In genomic region chr13:34054391-34054790, GRCm38 (mm10) we compare ENCODE assay signal across 16 mouse cellular contexts. TPM values are rescaled to one million over a fixed set of nuclear protein-coding genes. Genes with fewer than 3 reads are reported as not detected.
A peak's percentile ranks its signal among the peaks of the same experiment; 100 is the strongest.
DNase-seq lines count a peak whose midpoint lies in the region; ATAC-seq and TF ChIP-seq lines count a peak whose summit lies in the region.
"Had no signal": no experiment of that assay in that cellular context is flagged by ENCODE, and none has a peak within 500 bp of the region (broad histone marks: within the 10 kb centered on the region; RNA-seq: fewer than 3 reads in every experiment).

No protein-coding gene starts in this region.

- 71% methylated on average over 4 of the region's 4 CpGs for WGBS in intestine, embryonic 14.5 days
- 75% methylated on average over 4 of the region's 4 CpGs for WGBS in intestine, postnatal 0 days
- WGBS in lung, postnatal 0 days = 60% methylated on average over 4 of the region's 4 CpGs
- 64% methylated on average over 4 of the region's 4 CpGs for WGBS in liver, embryonic 15.5 days (ENCODE audit: insufficient replicate concordance)

- no peak overlapping the region for H3K4me2 ChIP-seq in intestine, embryonic 14.5 days (ENCODE audit: low read length)
- H3K4me2 ChIP-seq in intestine, postnatal 0 days (replicated peaks; ENCODE audit: low read depth) = no peak overlapping the region
- H3K4me2 ChIP-seq in lung, postnatal 0 days (replicated peaks; ENCODE audit: low read depth, low read length) = no peak overlapping the region
- H3K4me2 ChIP-seq in liver, embryonic 15.5 days = no peak overlapping the region
- H3K4me2 ChIP-seq: forebrain, embryonic 13.5 days; limb, embryonic 12.5 days; midbrain, embryonic 15.5 days had no signal

- no peak for TF ChIP-seq CTCF in intestine, postnatal 0 days (IDR thresholded peaks at IDR 0.05; ENCODE audit: low read depth)
- TF ChIP-seq CTCF in lung, postnatal 0 days (IDR thresholded peaks at IDR 0.05) = no peak

- no peaks in the 10 kb centered on the region for H3K9me3 ChIP-seq in intestine, embryonic 14.5 days (ENCODE audit: control insufficient read depth, low read length)
- no peaks in the 10 kb centered on the region for H3K9me3 ChIP-seq in intestine, postnatal 0 days (ENCODE audit: control insufficient read depth)
- no peaks in the 10 kb centered on the region for H3K9me3 ChIP-seq in lung, postnatal 0 days (ENCODE audit: low read length)
- 0 out of 2 replicates have a peak, but pooled peaks cover under 1% of the 10 kb centered on the region for H3K9me3 ChIP-seq in liver, embryonic 15.5 days (replicated peaks)
- H3K9me3 ChIP-seq: forebrain, embryonic 13.5 days; midbrain, embryonic 15.5 days had no signal

- no peak overlapping the region for H3K27ac ChIP-seq in intestine, embryonic 14.5 days (ENCODE audit: low read depth)
- no peak overlapping the region for H3K27ac ChIP-seq in intestine, postnatal 0 days (ENCODE audit: low read depth, low read length)
- peak overlapping the region; percentile 64 for H3K27ac ChIP-seq in lung, postnatal 0 days (ENCODE audit: low read length)
- peak overlapping the region; percentile 80 for H3K27ac ChIP-seq in liver, embryonic 15.5 days (replicated peaks)
- H3K27ac ChIP-seq: forebrain, embryonic 13.5 days; layer of hippocampus, adult 2 months; limb, embryonic 12.5 days; midbrain, embryonic 15.5 days had no signal

- peak; percentile 59; the same call in 1 of the 2 replicates for ATAC-seq in intestine, embryonic 14.5 days (replicated peaks; ENCODE audit: low FRiP score, low TSS enrichment, low read depth)
- ATAC-seq in intestine, postnatal 0 days = no peak
- ATAC-seq in lung, postnatal 0 days = peak; percentile 76
- ATAC-seq in liver, embryonic 15.5 days (ENCODE audit: insufficient read depth) = peak; percentile 67
- ATAC-seq: forebrain, embryonic 13.5 days; midbrain, embryonic 15.5 days had no signal

- no peaks in the 10 kb centered on the region for H3K27me3 ChIP-seq in intestine, embryonic 14.5 days (replicated peaks; ENCODE audit: control insufficient read depth, insufficient read depth, low read length)
- no peaks in the 10 kb centered on the region for H3K27me3 ChIP-seq in intestine, postnatal 0 days (replicated peaks; ENCODE audit: control insufficient read depth, insufficient read depth, low read length)
- H3K27me3 ChIP-seq in lung, postnatal 0 days (replicated peaks; ENCODE audit: insufficient read depth, low read length) = no peaks in the 10 kb centered on the region
- H3K27me3 ChIP-seq in liver, embryonic 15.5 days = no peaks in the 10 kb centered on the region
- H3K27me3 ChIP-seq: forebrain, embryonic 13.5 days; limb, embryonic 12.5 days; midbrain, embryonic 15.5 days had no signal

- DNase-seq in adrenal gland, adult 2 months = peak; percentile 57
- no peak for DNase-seq in adrenal gland, adult 18-20 months (ENCODE audit: low spot score in 2 of 2)
- DNase-seq in intestine, embryonic 14.5 days (ENCODE audit: low spot score) = no peak
- DNase-seq in lung, postnatal 0 days (ENCODE audit: low spot score) = peak; percentile 33
- DNase-seq in lung, postnatal 36 days = no peak
- DNase-seq in frontal cortex, postnatal 10 days (ENCODE audit: low spot score in 2 of 2) = no peak
- DNase-seq: cerebellum, adult 9-11 months; embryo, embryonic 11 days; heart, postnatal 14 days; thymus, postnatal 4 days had no signal

- no peak for TF ChIP-seq EP300 in lung, postnatal 0 days (IDR thresholded peaks at IDR 0.05)

- H3K4me1 ChIP-seq in intestine, embryonic 14.5 days (replicated peaks; ENCODE audit: control insufficient read depth, insufficient read depth, low read length) = no peaks in the 10 kb centered on the region
- H3K4me1 ChIP-seq in intestine, postnatal 0 days (replicated peaks; ENCODE audit: control insufficient read depth, insufficient read depth, low read length) = no peaks in the 10 kb centered on the region
- no peaks in the 10 kb centered on the region for H3K4me1 ChIP-seq in lung, postnatal 0 days (ENCODE audit: insufficient read depth, low read depth, low read length)
- H3K4me1 ChIP-seq in liver, embryonic 15.5 days (replicated peaks) = 0 out of 2 replicates have a peak, but pooled peaks cover 10% of the 10 kb centered on the region
- H3K4me1 ChIP-seq: forebrain, embryonic 13.5 days; limb, embryonic 12.5 days; midbrain, embryonic 15.5 days had no signal

- peaks cover 7% of the 10 kb centered on the region for H3K36me3 ChIP-seq in intestine, embryonic 14.5 days (ENCODE audit: control insufficient read depth, insufficient read depth, low read length)
- peaks cover 29% of the 10 kb centered on the region for H3K36me3 ChIP-seq in intestine, postnatal 0 days (ENCODE audit: control insufficient read depth, insufficient read depth)
- H3K36me3 ChIP-seq in lung, postnatal 0 days (ENCODE audit: insufficient read depth, low read length) = peaks cover 4% of the 10 kb centered on the region; the same call in 1 of the 2 replicates
- peaks cover 16% of the 10 kb centered on the region for H3K36me3 ChIP-seq in liver, embryonic 15.5 days (replicated peaks)

- H3K9ac ChIP-seq in intestine, embryonic 14.5 days (ENCODE audit: low read length) = no peak overlapping the region
- H3K9ac ChIP-seq in intestine, postnatal 0 days (ENCODE audit: low read depth, low read length) = no peak overlapping the region
- no peak overlapping the region for H3K9ac ChIP-seq in lung, postnatal 0 days (replicated peaks; ENCODE audit: low read depth)
- no peak overlapping the region for H3K9ac ChIP-seq in liver, embryonic 15.5 days
- H3K9ac ChIP-seq: forebrain, embryonic 13.5 days; limb, embryonic 12.5 days; midbrain, embryonic 15.5 days had no signal

- H3K4me3 ChIP-seq in intestine, embryonic 14.5 days (ENCODE audit: low read depth, low read length) = no peak overlapping the region
- H3K4me3 ChIP-seq in intestine, postnatal 0 days (ENCODE audit: low read depth, low read length) = no peak overlapping the region
- no peak overlapping the region for H3K4me3 ChIP-seq in lung, postnatal 0 days (ENCODE audit: low read depth, low read length)
- H3K4me3 ChIP-seq in liver, embryonic 15.5 days (replicated peaks) = no peak overlapping the region
- H3K4me3 ChIP-seq: forebrain, embryonic 13.5 days; layer of hippocampus, adult 2 months; limb, embryonic 12.5 days; midbrain, embryonic 15.5 days had no signal

RNA-seq across cellular contexts. Expression of gene Bphl, which starts 17.0 kb away (rescaled TPM):
- total RNA-seq in adrenal gland, adult 2 months (2021) = 10 to 100 TPM; 74.9 to 75.1 TPM
- polyA plus RNA-seq in adrenal gland, adult 2 months (2012; rRNA removed) = 57.4 and 61.2 TPM in 2 replicates
- total RNA-seq in adrenal gland, adult 18-20 months (2021) = 10 to 100 TPM; 81.0 to 98.3 TPM
- 40.4 TPM in 2 replicates for polyA plus RNA-seq in intestine, embryonic 14.5 days (2014; fragmentation: Nextera tagmentation; extraction: Ambion mirVana)
- 51.5 and 58.2 TPM in 2 replicates for polyA plus RNA-seq in intestine, postnatal 0 days (2015; fragmentation: Nextera tagmentation; extraction: Ambion mirVana)
- 55.3 and 70.4 TPM in 2 replicates for polyA plus RNA-seq in lung, postnatal 0 days (2015; fragmentation: Nextera tagmentation; extraction: Ambion mirVana)
- polyA plus RNA-seq in liver, embryonic 15.5 days (2015; fragmentation: Nextera tagmentation; extraction: Ambion mirVana) = 47.6 and 49.2 TPM in 2 replicates

RNA-seq across cellular contexts. Expression of gene Tubb2a, which starts 23.4 kb away (rescaled TPM):
- total RNA-seq in adrenal gland, adult 2 months (2021) = 10 to 100 TPM; 30.1 to 37.2 TPM
- polyA plus RNA-seq in adrenal gland, adult 2 months (2012; rRNA removed) = 74.7 and 93.5 TPM in 2 replicates
- total RNA-seq in adrenal gland, adult 18-20 months (2021) = 10 to 100 TPM; 35.1 to 85.9 TPM
- polyA plus RNA-seq in intestine, embryonic 14.5 days (2014; fragmentation: Nextera tagmentation; extraction: Ambion mirVana) = 200 and 219 TPM in 2 replicates
- 218 and 292 TPM in 2 replicates for polyA plus RNA-seq in intestine, postnatal 0 days (2015; fragmentation: Nextera tagmentation; extraction: Ambion mirVana)
- polyA plus RNA-seq in lung, postnatal 0 days (2015; fragmentation: Nextera tagmentation; extraction: Ambion mirVana) = 152 and 167 TPM in 2 replicates
- 62.6 and 74.2 TPM in 2 replicates for polyA plus RNA-seq in liver, embryonic 15.5 days (2015; fragmentation: Nextera tagmentation; extraction: Ambion mirVana)

RNA-seq across cellular contexts. Expression of gene Serpinb6a, which starts 51.8 kb away (rescaled TPM):
- total RNA-seq in adrenal gland, adult 2 months (2021) = 100 to 1,000 TPM; 437 to 541 TPM
- 102 and 109 TPM in 2 replicates for polyA plus RNA-seq in adrenal gland, adult 2 months (2012; rRNA removed)
- 100 to 1,000 TPM; 279 to 624 TPM for total RNA-seq in adrenal gland, adult 18-20 months (2021)
- polyA plus RNA-seq in intestine, embryonic 14.5 days (2014; fragmentation: Nextera tagmentation; extraction: Ambion mirVana) = 91.9 and 106 TPM in 2 replicates
- 364 and 373 TPM in 2 replicates for polyA plus RNA-seq in intestine, postnatal 0 days (2015; fragmentation: Nextera tagmentation; extraction: Ambion mirVana)
- 94.5 and 94.8 TPM in 2 replicates for polyA plus RNA-seq in lung, postnatal 0 days (2015; fragmentation: Nextera tagmentation; extraction: Ambion mirVana)
- polyA plus RNA-seq in liver, embryonic 15.5 days (2015; fragmentation: Nextera tagmentation; extraction: Ambion mirVana) = 15.8 and 16.1 TPM in 2 replicates

RNA-seq across cellular contexts. Expression of gene Ripk1, which starts 52.2 kb away (rescaled TPM):
- 10 to 100 TPM; 27.2 to 31.9 TPM for total RNA-seq in adrenal gland, adult 2 months (2021)
- 12.7 and 12.8 TPM in 2 replicates for polyA plus RNA-seq in adrenal gland, adult 2 months (2012; rRNA removed)
- total RNA-seq in adrenal gland, adult 18-20 months (2021) = 10 to 100 TPM; 23.6 to 31.1 TPM
- polyA plus RNA-seq in intestine, embryonic 14.5 days (2014; fragmentation: Nextera tagmentation; extraction: Ambion mirVana) = 20.3 TPM in 2 replicates
- polyA plus RNA-seq in intestine, postnatal 0 days (2015; fragmentation: Nextera tagmentation; extraction: Ambion mirVana) = 25.0 and 27.7 TPM in 2 replicates
- 17.7 and 21.2 TPM in 2 replicates for polyA plus RNA-seq in lung, postnatal 0 days (2015; fragmentation: Nextera tagmentation; extraction: Ambion mirVana)
- polyA plus RNA-seq in liver, embryonic 15.5 days (2015; fragmentation: Nextera tagmentation; extraction: Ambion mirVana) = 11.6 and 12.5 TPM in 2 replicates

Comparison
In these comparisons a context has a peak if more than half of its experiments do, and no peak if none do; other contexts are left out.
1. DNase-seq: peak in adrenal gland, adult 2 months (single experiment) and lung, postnatal 0 days (single experiment); none in adrenal gland, adult 18-20 months (0 of 2), intestine, embryonic 14.5 days (single experiment), lung, postnatal 36 days (single experiment) and frontal cortex, postnatal 10 days (0 of 2).
2. H3K27ac ChIP-seq: peak in lung, postnatal 0 days (single experiment) and liver, embryonic 15.5 days (single experiment); none in intestine, embryonic 14.5 days (single experiment) and intestine, postnatal 0 days (single experiment).